Mouse (Mus musculus) heart, postnatal 25 days (tissue): ENCODE data around the gene Prr12. TPM values are rescaled to one million over a fixed set of nuclear protein-coding genes. Genes with fewer than 3 reads are reported as not detected.

Experiments used
- DNase-seq: peaks from one replicate; pipeline ENCODE4 v3.0.0; 2022; ENCODE audit warnings: low spot score
- intact Hi-C: fragments of 180-260 bp; cut with DNase I; formaldehyde crosslinking; loops from one replicate; pipeline ENCODE4 v1.15.1; 2025
- total RNA-seq, 2 experiments: library from RNA; stranded (reverse); gene quantifications; 2 replicates each; pipeline ENCODE4 v1.2.3; 2021

Gene Prr12
- total RNA-seq, 2 experiments from 2014 or later, result 23.2 to 27.7 TPM

- intact Hi-C loops, result loop anchor here (5.0 kb wide), 1 partner anchor 645 kb away; no protein-coding TSS in a partner anchor
These were observed 40.7 kb downstream of the Prr12 start for GRCm38 (mm10) chr7:45012011-45012410.

DNA sequence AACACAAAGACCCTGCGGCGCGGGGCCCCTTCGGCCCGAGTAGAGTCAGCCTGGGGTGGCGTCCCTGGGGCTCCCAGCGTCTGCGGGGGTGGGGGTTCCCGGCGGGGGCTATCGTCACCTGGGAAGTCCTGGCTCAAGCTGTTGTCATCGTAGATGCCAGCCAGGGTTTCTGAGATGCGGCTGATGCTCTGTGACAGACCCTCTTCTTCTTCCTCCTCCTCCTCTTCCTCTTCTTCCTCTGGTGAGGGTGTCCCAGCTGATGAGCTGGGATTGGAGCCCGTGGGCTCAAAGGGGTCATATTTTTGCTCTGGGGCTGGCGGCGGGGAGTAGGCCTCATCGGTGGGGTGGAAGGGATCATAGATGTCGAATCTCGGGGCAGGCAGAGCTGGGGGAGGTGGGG lies 44.3 kb downstream of the Prr12 start:
- intact Hi-C loops, result no loop called here
- no peak for DNase-seq

More at GRCm38 (mm10) chr7:45012011-45012410, 40.7 kb downstream of the Prr12 start:
- no peak for DNase-seq

DNA sequence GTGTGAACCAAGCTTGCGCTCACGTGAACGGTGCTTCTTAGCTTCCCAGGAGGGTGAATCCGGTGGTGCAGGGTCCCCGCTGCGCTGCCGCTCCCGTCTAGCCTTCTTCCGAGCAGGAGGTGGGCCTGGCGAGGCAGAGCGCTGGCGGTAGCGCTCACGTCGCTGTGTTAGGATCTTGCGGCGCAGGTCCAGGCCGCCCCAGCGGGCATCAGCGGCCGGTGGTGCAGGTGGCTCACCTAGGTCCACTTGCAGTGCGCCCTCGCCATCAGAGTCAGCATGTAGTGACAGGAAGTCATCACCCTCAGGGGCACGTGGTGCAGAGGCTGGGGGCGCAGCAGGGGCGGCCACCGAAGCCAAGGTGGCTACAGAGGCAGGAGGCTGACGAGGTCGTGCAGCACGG lies 44.8 kb downstream of the Prr12 start:
- intact Hi-C loops, result no loop called here
- no peak for DNase-seq

DNA sequence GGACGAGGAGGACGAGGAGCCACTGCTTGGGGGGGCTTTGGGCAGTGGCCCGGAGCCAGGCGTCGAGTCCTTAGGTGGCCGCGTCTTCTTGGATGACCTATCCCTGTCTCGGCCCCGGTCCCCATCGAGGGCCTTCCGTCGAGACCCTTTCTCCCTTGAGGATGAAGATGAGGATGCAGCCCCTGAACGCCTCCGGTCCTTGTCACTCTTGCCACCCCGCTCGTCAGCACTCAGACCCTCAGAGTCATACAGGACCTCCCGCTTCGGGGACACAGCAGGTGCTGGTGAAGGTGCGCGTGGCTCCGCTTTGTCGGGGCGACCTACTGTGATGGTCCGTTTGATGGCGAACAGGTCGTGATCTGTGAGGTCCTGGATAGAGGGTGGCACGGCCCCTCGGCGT lies 45.5 kb downstream of the Prr12 start:
- intact Hi-C loops, result no loop called here
- no peak for DNase-seq

GRCm38 (mm10) chr7:45006503-45006902 lies 46.2 kb downstream of the Prr12 start:
- no peak for DNase-seq
- intact Hi-C loops, result no loop called here

DNA sequence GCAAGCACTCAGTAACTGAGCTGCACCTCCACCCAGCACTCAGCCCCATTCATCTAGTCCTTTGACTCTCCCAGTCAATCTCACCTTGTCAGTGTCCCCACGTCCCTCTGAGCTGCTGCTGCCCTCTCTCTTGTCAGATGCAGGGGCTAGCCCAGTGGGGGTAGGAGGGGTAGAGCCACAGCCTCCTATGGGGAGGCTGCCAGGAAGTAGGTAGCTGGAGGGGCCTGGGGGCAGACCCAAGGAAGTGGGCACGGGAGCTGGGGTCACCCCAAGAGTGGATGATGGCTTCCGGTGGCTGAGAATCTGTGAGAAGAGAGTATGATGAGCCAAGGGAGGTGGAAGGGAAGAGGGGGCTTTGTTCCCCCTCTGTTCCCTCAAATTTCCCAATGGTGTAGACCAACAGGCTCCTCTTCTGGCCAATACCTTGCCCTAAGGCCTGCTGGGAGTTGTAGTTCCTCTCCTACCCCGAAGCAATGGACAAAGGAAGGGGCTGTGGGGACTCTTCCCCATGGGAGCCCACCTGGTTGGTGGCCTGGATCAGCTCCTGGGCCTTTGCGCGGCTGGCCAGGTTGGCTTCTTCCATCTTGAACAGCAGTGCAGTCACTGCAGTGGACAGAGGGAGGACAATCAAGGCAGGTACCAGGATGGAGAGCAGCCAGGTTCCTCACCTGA lies 47.2 kb downstream of the Prr12 start:
- DNase-seq, result no peak
- intact Hi-C loops, result no loop called here

DNA sequence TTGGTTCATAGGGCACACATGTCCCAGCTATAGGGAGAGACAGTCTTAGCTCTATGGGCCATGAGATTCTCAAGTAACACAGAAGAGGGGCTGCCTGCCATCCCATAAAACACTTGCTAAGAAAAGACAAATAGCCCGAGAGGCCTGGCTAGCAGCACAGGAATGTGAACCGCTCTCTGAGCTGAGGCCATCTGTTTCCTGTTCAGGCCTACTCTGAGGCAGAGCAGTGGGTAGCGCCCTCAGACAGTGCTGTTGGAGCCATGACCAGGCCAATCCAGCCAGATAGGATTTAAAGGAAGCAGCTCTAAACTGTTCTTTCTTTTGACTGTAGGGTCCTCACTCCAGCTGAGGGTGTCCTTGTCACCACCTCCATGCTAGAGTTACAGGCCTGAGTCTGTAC lies 48.1 kb downstream of the Prr12 start:
- intact Hi-C loops, result no loop called here
- DNase-seq, result no peak

- intact Hi-C loops, result no loop called here
- DNase-seq, result no peak
These were observed 50.2 kb downstream of the Prr12 start for GRCm38 (mm10) chr7:45002440-45002839.

GRCm38 (mm10) chr7:45000539-45001114 lies 52.1 kb downstream of the Prr12 start:
- no peak for DNase-seq
- intact Hi-C loops, result loop anchor here (2.0 kb wide), 1 partner anchor 14 kb away; no protein-coding TSS in a partner anchor

GRCm38 (mm10) chr7:44999753-45000152 lies 52.9 kb downstream of the Prr12 start:
- intact Hi-C loops, result loop anchor here (2.0 kb wide), 1 partner anchor 15 kb away; no protein-coding TSS in a partner anchor
- DNase-seq, result no peak

DNA sequence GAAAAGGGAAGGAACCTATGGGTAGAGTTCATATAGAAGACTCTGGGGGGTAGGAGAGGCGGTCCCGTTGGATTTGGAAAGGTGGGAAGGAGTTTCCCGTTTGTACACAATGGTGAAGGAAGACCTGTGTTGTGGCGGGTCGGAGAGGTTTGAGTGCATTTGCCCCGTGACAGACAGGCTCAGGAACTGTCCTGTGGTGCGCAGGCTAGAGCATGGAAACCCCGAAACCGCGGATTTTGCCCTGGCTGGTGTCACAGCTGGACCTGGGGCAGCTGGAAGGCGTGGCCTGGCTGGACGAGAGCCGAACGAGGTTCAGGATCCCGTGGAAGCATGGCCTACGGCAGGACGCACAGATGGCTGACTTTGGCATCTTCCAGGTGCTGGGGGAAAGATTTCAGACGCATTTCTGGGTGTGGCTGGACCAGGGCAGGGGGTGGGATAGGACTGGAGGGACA lies 54.2 kb downstream of the Prr12 start, which contains the start of gene Bcl2l12:
Gene Bcl2l12 (minus strand): TSS at position 212 of the 455 bp plus-strand sequence.
- intact Hi-C loops, result no loop called here
- peak; percentile 42 for DNase-seq

- intact Hi-C loops, result no loop called here
- DNase-seq, result no peak
These were observed 54.7 kb downstream of the Prr12 start for GRCm38 (mm10) chr7:44997940-44998428.

- intact Hi-C loops, result no loop called here
These were observed 55.3 kb downstream of the Prr12 start, which contains the start of gene Irf3 for GRCm38 (mm10) chr7:44997231-44997939. TSS of gene Irf3 (plus strand) at chr7:44997648.

GRCm38 (mm10) chr7:44996672-44997071 lies 56.0 kb downstream of the Prr12 start:
- DNase-seq, result no peak
- intact Hi-C loops, result no loop called here

More at GRCm38 (mm10) chr7:44997231-44997939, 55.3 kb downstream of the Prr12 start, which contains the start of gene Irf3:
- peak; percentile 93 for DNase-seq

DNA sequence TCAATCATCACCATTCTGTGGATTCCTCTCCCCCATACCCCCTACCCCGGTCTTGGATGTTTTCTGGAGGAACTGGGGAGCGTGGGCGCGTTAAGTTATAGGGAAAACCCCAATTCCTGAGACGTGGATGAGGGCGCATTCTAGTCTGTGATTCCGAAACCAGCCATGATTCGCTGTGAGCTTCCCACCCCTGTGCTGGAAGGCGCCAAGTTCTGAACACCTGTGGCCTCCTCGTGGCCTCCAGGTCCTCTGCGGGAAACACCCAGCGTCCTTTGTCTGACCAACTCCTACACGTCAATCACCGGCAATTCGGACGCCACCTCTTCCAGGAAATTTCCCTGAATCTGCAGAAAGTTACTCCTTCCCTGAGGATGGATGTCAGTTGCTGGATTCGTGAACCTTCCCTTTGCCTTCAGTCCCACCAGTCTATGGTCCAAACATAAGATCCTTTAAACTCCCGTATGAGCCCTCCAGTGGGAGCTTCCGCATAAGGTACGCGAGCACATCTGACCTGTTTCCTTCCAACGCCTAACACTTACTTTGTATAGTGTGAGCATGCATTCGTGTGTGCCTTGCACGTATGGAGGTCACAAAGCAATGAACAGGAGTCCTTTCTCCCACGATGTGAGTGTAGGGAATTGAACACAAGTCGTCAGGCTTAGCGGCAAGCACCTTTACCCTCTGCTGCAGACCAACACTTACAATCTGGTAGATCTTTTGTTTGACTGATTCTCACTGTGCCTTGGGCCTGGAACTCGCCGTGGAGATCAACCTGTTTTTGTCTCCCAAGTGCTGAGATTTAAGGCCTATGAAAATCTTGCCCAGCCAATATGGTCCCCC lies 65.6 kb downstream of the Prr12 start:
- no peak for DNase-seq
- intact Hi-C loops, result loop anchor here (5.0 kb wide), 1 partner anchor 140 kb away; the partner anchor contains the start of gene Rpl13a

DNA sequence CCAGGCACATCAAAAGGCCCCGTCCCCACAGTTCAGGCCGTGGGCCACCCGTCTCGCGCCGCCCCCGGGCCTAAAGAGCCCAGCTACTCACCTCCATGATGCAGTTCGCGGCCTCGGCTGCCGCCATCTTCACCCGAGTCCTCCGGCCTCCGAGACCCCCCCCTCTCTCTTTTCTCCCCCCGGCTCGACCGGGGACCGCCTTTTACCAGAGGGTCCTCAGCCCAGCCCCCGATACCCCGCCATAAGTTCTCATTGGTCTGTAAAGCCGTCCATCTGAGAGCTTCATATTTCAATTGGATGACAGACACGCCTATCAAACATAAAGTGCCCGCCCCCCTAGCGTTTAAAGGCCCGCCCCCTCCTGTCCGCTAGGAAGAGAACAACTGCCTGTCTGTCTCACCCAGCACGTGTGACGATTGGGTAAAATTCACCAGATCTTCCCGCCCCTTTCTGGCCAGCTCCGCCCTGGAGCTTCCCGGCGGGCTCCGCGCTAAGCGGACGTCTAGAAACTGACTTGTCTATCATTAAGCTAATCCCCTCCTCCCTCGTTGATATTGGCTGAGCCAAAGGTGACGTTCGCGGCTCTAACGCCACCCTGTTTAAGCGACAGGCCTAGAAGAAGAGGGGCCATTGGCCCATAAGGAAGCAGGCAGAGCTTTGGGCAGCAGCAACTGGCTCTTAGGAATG lies 66.3 kb downstream of the Prr12 start, which contains the start of gene Prmt1:
Gene Prmt1 (minus strand): TSS at position 377 of the 687 bp plus-strand sequence.
- intact Hi-C loops, result loop anchor here (5.0 kb wide), 1 partner anchor 141 kb away; the partner anchor contains the start of gene Rpl13a
- peak; percentile 99 for DNase-seq

GRCm38 (mm10) chr7:44985595-44986191 lies 67.0 kb downstream of the Prr12 start:
- DNase-seq, result peak; percentile 67
- intact Hi-C loops, result loop anchor here (5.0 kb wide), 1 partner anchor 142 kb away; the partner anchor contains the start of gene Rpl13a

GRCm38 (mm10) chr7:44984833-44985164 lies 67.9 kb downstream of the Prr12 start:
- DNase-seq, result no peak
- intact Hi-C loops, result loop anchor here (5.0 kb wide), 2 partner anchors 38 to 143 kb away; partner anchors contain the start of gene Rpl13a
